Mouse (Mus musculus): ENCODE results near the gene Wfs1.

GRCm38 (mm10) chr5:36988124-36988780 lies 753 bp downstream of the Wfs1 start:
- TF ChIP-seq POLR2A (IDR thresholded peaks at IDR 0.05; ENCODE audit: borderline replicate concordance, low read depth, low read length), result no peak
- TF ChIP-seq CTCF (IDR thresholded peaks at IDR 0.05; ENCODE audit: low read depth, low read length), result no peak

Data from bone marrow macrophage, adult 2 months (primary cell).